Mouse (Mus musculus) lung, embryonic 16.5 days (tissue): Measurements from ENCODE around the gene Aph1c. TPM values are rescaled to one million over a fixed set of nuclear protein-coding genes. Genes with fewer than 3 reads are reported as not detected.
A peak's percentile ranks its signal among the peaks of the same experiment; 100 is the strongest.
"Not testable (repeated sequence)": the region's sequence is repeated elsewhere in the genome, so short reads cannot be mapped to it uniquely, and the experiment has no call there.

Experiments
- ATAC-seq: fragments of 200-750 bp; cut with Nextera tagmentation; 2 replicates; pipeline ENCODE4 v1.8.0; 2017; ENCODE audit warnings: low read depth, mild to moderate bottlenecking, moderate library complexity
- H3K27ac ChIP-seq: fragments of 300-500 bp; sonication (generic); 2 replicates; pipeline ENCODE4 v1.5.1; 2014; ENCODE audit warnings: mild to moderate bottlenecking, control low read depth, low read length
- H3K27me3 ChIP-seq: fragments of 300-500 bp; sonication (generic); 2 replicates; pipeline ENCODE4 v1.6.1; 2014; ENCODE audit warnings: low read depth, low read length, mixed read lengths; ENCODE audit not compliant: control insufficient read depth, insufficient read depth
- H3K36me3 ChIP-seq: fragments of 300-500 bp; sonication (generic); 2 replicates; pipeline ENCODE4 v1.6.1; 2014; ENCODE audit warnings: low read length; ENCODE audit not compliant: control insufficient read depth, insufficient read depth
- H3K4me1 ChIP-seq: fragments of 300-500 bp; sonication (generic); replicated peaks from 2 replicates; pipeline ENCODE4 v1.6.1; 2014; ENCODE audit warnings: low read length, mixed read lengths; ENCODE audit not compliant: control insufficient read depth, insufficient read depth
- H3K4me2 ChIP-seq: fragments of 300-500 bp; sonication (generic); 2 replicates; pipeline ENCODE4 v1.6.1; 2014; ENCODE audit warnings: low read depth, low read length, control low read depth
- H3K4me3 ChIP-seq: fragments of 300-500 bp; sonication (generic); 2 replicates; pipeline ENCODE4 v1.5.1; 2014; ENCODE audit warnings: mild to moderate bottlenecking, low read length, control low read depth
- H3K9ac ChIP-seq: fragments of 300-500 bp; sonication (generic); 2 replicates; pipeline ENCODE4 v1.6.1; 2014; ENCODE audit warnings: low read length, control low read depth
- H3K9me3 ChIP-seq: fragments of 300-500 bp; sonication (generic); 2 replicates; pipeline ENCODE4 v1.6.1; 2016; ENCODE audit warnings: low read length; ENCODE audit not compliant: control insufficient read depth
- WGBS: fragments of 180-500 bp; shearing (Covaris S2); extraction: QIAGEN DNeasy Blood & Tissue Kit; methylation state at CpG from one replicate; pipeline ENCODE4 v1.1.7; 2014; 5-methylcytosine and 5-hydroxymethylcytosine counted together
- polyA plus RNA-seq: library from polyadenylated mRNA; unstranded; fragments of >200 nt; fragmentation: Nextera tagmentation; extraction: Ambion mirVana; gene quantifications from 2 replicates; pipeline ENCODE4 v1.2.1, GENCODE M21; 2015

The Aph1c gene
- polyA plus RNA-seq, 1 experiment from 2014 or later, result 6.1 TPM

- Histone ChIP-seq H3K27me3 (no peaks in the 10 kb centered on the region), H3K4me1 (0 out of 2 replicates have a peak, but pooled peaks cover 3% of the 10 kb centered on the region), H3K27ac (no peak overlapping the region), H3K36me3 (peaks cover under 1% of the 10 kb centered on the region; the same call in 1 of the 2 replicates), H3K9me3 (no peaks in the 10 kb centered on the region), H3K9ac (no peak overlapping the region), H3K4me2 (no peak overlapping the region), H3K4me3 (no peak overlapping the region)
- 51% methylated on average over 6 of the region's 6 CpGs for WGBS
- no peak for ATAC-seq
Observed at GRCm38 (mm10) chr9:66852592-66852991, 18.1 kb upstream of the Aph1c start.

- no peak overlapping the region for H3K4me2 ChIP-seq
- H3K4me3 ChIP-seq, result no peak overlapping the region
- H3K27ac ChIP-seq, result no peak overlapping the region
- peak; percentile 82 for ATAC-seq
- H3K9me3 ChIP-seq, result no peaks in the 10 kb centered on the region
- WGBS, result 32% methylated on average over 5 of the region's 5 CpGs
- no peak overlapping the region for H3K9ac ChIP-seq
- H3K36me3 ChIP-seq, result peaks cover 6% of the 10 kb centered on the region; the same call in 1 of the 2 replicates
- H3K4me1 ChIP-seq, result 0 out of 2 replicates have a peak, but pooled peaks cover 3% of the 10 kb centered on the region
- H3K27me3 ChIP-seq, result no peaks in the 10 kb centered on the region
Observed at GRCm38 (mm10) chr9:66850966-66851365, 16.4 kb upstream of the Aph1c start.

- no peak overlapping the region for H3K4me3 ChIP-seq
- H3K4me2 ChIP-seq, result no peak overlapping the region
- H3K36me3 ChIP-seq, result peaks cover 6% of the 10 kb centered on the region; the same call in 1 of the 2 replicates
- ATAC-seq, result no peak
- 83% methylated on average over 5 of the region's 5 CpGs for WGBS
- H3K9ac ChIP-seq, result no peak overlapping the region
- no peak overlapping the region for H3K27ac ChIP-seq
- 0 out of 2 replicates have a peak, but pooled peaks cover 3% of the 10 kb centered on the region for H3K4me1 ChIP-seq
- H3K27me3 ChIP-seq, result no peaks in the 10 kb centered on the region
- H3K9me3 ChIP-seq, result no peaks in the 10 kb centered on the region
Observed at GRCm38 (mm10) chr9:66846822-66847221, 12.3 kb upstream of the Aph1c start.

GRCm38 (mm10) chr9:66835097-66835480, 563 bp upstream of the Aph1c start:
- Histone ChIP-seq H3K36me3 (no peaks in the 10 kb centered on the region), H3K27me3 (no peaks in the 10 kb centered on the region), H3K4me1 (peaks cover 16% of the 10 kb centered on the region), H3K9me3 (no peaks in the 10 kb centered on the region), H3K9ac (peak overlapping the region; percentile 68), H3K27ac (no peak overlapping the region; the same call in 1 of the 2 replicates), H3K4me2 (peak overlapping the region; percentile 94), H3K4me3 (peak overlapping the region; percentile 79)
- ATAC-seq, result peak; percentile 65
- 0% methylated on average over 24 of the region's 24 CpGs for WGBS

- Histone ChIP-seq H3K9me3 (no peaks in the 10 kb centered on the region), H3K4me1 (peaks cover 16% of the 10 kb centered on the region), H3K4me2 (peak overlapping the region; percentile 94), H3K9ac (peak overlapping the region; percentile 72), H3K36me3 (no peaks in the 10 kb centered on the region), H3K4me3 (peak overlapping the region; percentile 79), H3K27ac (0 out of 2 replicates have a peak overlapping the region, but pooled peaks have one; percentile 16), H3K27me3 (no peaks in the 10 kb centered on the region)
- WGBS, result 16% methylated on average over 7 of the region's 7 CpGs
- ATAC-seq, result no peak
Observed at GRCm38 (mm10) chr9:66833851-66834250, 675 bp downstream of the Aph1c start.

- Histone ChIP-seq H3K27me3 (no peaks in the 10 kb centered on the region), H3K4me1 (peaks cover 16% of the 10 kb centered on the region), H3K27ac (no peak overlapping the region), H3K36me3 (no peaks in the 10 kb centered on the region), H3K9ac (no peak overlapping the region), H3K9me3 (no peaks in the 10 kb centered on the region), H3K4me2 (no peak overlapping the region), H3K4me3 (no peak overlapping the region)
- WGBS, result 46% methylated on average over 4 of the region's 4 CpGs
- no peak for ATAC-seq
Observed at GRCm38 (mm10) chr9:66832366-66832908, 2.1 kb downstream of the Aph1c start.

- no peak for ATAC-seq
- no peak overlapping the region for H3K4me2 ChIP-seq
- no peaks in the 10 kb centered on the region for H3K36me3 ChIP-seq
- no peak overlapping the region for H3K27ac ChIP-seq
- no peak overlapping the region for H3K4me3 ChIP-seq
- no peaks in the 10 kb centered on the region for H3K9me3 ChIP-seq
- no peak overlapping the region for H3K9ac ChIP-seq
- H3K4me1 ChIP-seq, result peaks cover under 1% of the 10 kb centered on the region; the same call in 1 of the 2 replicates
- no peaks in the 10 kb centered on the region for H3K27me3 ChIP-seq
- 36% methylated on average over 1 of the region's 1 CpGs for WGBS
Observed at GRCm38 (mm10) chr9:66825990-66826389, 8.5 kb downstream of the Aph1c start.

- WGBS, result no CpG with 5 or more reads among the region's 5 CpGs
- not testable (repeated sequence) for ATAC-seq
Observed at GRCm38 (mm10) chr9:66822255-66822654, 12.3 kb downstream of the Aph1c start.

GRCm38 (mm10) chr9:66820996-66821395, 13.5 kb downstream of the Aph1c start:
- Histone ChIP-seq H3K4me3 (no peak overlapping the region), H3K9ac (no peak overlapping the region), H3K9me3 (no peaks in the 10 kb centered on the region), H3K36me3 (no peaks in the 10 kb centered on the region), H3K27me3 (no peaks in the 10 kb centered on the region), H3K4me2 (no peak overlapping the region), H3K4me1 (no peaks in the 10 kb centered on the region), H3K27ac (no peak overlapping the region)
- no peak for ATAC-seq
- 50% methylated on average over 5 of the region's 5 CpGs for WGBS

More at GRCm38 (mm10) chr9:66822255-66822654, 12.3 kb downstream of the Aph1c start:
- not testable (repeated sequence) for H3K4me1 ChIP-seq, H3K9me3 ChIP-seq, H3K27ac ChIP-seq, H3K27me3 ChIP-seq, H3K9ac ChIP-seq, H3K36me3 ChIP-seq, H3K4me2 ChIP-seq, H3K4me3 ChIP-seq
